Mouse (Mus musculus) central nervous system, embryonic 14 days (tissue): Measurements from ENCODE around the gene Rhd. TPM values are rescaled to one million over a fixed set of nuclear protein-coding genes. Genes with fewer than 3 reads are reported as not detected.

Source experiments
- polyA plus RNA-seq: library from polyadenylated mRNA; depleted of rRNA; stranded (reverse); fragments of >200 nt; gene quantifications from 2 replicates; pipeline ENCODE4 v1.2.3, GENCODE M21; 2012; rRNA removed

Gene Rhd
- polyA plus RNA-seq: 0.59 and 0.93 TPM in 2 replicates

GRCm38 (mm10) chr4:134863937-134864729, at the start of gene Rhd:
TSS of gene Rhd (plus strand) at chr4:134864536.

GRCm38 (mm10) chr4:134853259-134853636, 11.1 kb upstream of the Rhd start, which contains the start of gene Maco1:
TSS of gene Maco1 (minus strand) at chr4:134853345.

GRCm38 (mm10) chr4:134914864-134915209, 50.5 kb downstream of the Rhd start, which contains the start of gene Tmem50a:
TSS of gene Tmem50a (minus strand) at chr4:134915024.

GRCm38 (mm10) chr4:134923258-134924018, 59.1 kb downstream of the Rhd start, which contains the start of gene Rsrp1:
TSS of gene Rsrp1 (plus strand) at chr4:134923592.

GRCm38 (mm10) chr4:134930684-134931481, 66.5 kb downstream of the Rhd start, which contains the start of gene Syf2:
TSS of gene Syf2 (plus strand) at chr4:134930898.

Other genes starting within 250 kb of the Rhd start
- 6.3 and 8.3 TPM in 2 replicates for gene Man1c1, start 160.2 kb upstream of the Rhd start, polyA plus RNA-seq
- gene Ldlrap1, start 96.5 kb upstream of the Rhd start, polyA plus RNA-seq: 2.4 and 4.4 TPM in 2 replicates
- 65.0 and 66.1 TPM in 2 replicates for gene Maco1, start 11.2 kb upstream of the Rhd start, polyA plus RNA-seq
- 113 and 121 TPM in 2 replicates for gene Tmem50a, start 50.5 kb downstream of the Rhd start, polyA plus RNA-seq
- gene Rsrp1, start 59.1 kb downstream of the Rhd start, polyA plus RNA-seq: 679 and 702 TPM in 2 replicates
- 71.2 and 73.1 TPM in 2 replicates for gene Syf2, start 66.4 kb downstream of the Rhd start, polyA plus RNA-seq